10 mouse cellular contexts compared by ENCODE assay signal in the genomic region with DNA sequence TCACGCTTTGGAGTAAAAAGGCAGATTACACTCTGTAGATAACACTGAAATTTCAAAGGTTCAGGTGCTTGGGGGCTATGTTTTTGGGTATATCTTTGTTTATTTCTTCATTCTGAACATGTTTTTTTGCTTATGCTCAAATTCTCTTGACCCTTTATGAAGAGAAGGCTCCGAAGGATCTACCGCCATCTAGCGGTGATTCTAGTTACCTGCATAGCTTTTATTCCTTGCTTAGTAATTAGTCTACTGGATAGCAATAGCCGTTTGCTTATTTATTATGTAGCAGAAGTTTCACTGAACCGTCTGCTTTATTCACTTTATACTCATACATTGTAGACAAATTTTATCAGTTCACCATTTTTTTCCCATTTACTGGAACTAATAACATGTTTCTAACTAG.
DNase-seq lines count a peak whose midpoint lies in the region; ATAC-seq lines count a peak whose summit lies in the region.
"Had no signal": no experiment of that assay in that cellular context is flagged by ENCODE, and none has a peak within 500 bp of the region (broad histone marks: within the 10 kb centered on the region; RNA-seq: fewer than 3 reads in every experiment).

No protein-coding gene starts in this region.

- no peak overlapping the region for H3K27ac ChIP-seq in kidney, embryonic 15.5 days
- H3K27ac ChIP-seq in hindbrain, embryonic 10.5 days = no peak overlapping the region
- no peak overlapping the region for H3K27ac ChIP-seq in midbrain, embryonic 15.5 days
- H3K27ac ChIP-seq: embryonic facial prominence, embryonic 13.5 days had no signal

- H3K4me1 ChIP-seq in kidney, embryonic 15.5 days = no peaks in the 10 kb centered on the region
- H3K4me1 ChIP-seq in hindbrain, embryonic 10.5 days (replicated peaks) = no peaks in the 10 kb centered on the region
- no peaks in the 10 kb centered on the region for H3K4me1 ChIP-seq in midbrain, embryonic 15.5 days
- H3K4me1 ChIP-seq: embryonic facial prominence, embryonic 13.5 days; megakaryocyte, embryonic 14.5 days had no signal

- H3K4me2 ChIP-seq in kidney, embryonic 15.5 days = no peak overlapping the region
- no peak overlapping the region for H3K4me2 ChIP-seq in midbrain, embryonic 15.5 days
- H3K4me2 ChIP-seq: embryonic facial prominence, embryonic 13.5 days had no signal

- no peak overlapping the region for H3K9ac ChIP-seq in kidney, embryonic 15.5 days
- H3K9ac ChIP-seq in midbrain, embryonic 15.5 days = no peak overlapping the region
- H3K9ac ChIP-seq: embryonic facial prominence, embryonic 13.5 days had no signal

- no peak for ATAC-seq in kidney, embryonic 15.5 days (replicated peaks; ENCODE audit: low FRiP score)
- peak; percentile 91 for ATAC-seq in common myeloid progenitor, adult 5-6 weeks (replicated peaks; ENCODE audit: low read depth, poor library complexity, severe bottlenecking)
- peak; percentile 27; the same call in 1 of the 2 replicates for ATAC-seq in midbrain, embryonic 15.5 days (replicated peaks)

- no peaks in the 10 kb centered on the region for H3K9me3 ChIP-seq in kidney, embryonic 15.5 days (replicated peaks)
- no peaks in the 10 kb centered on the region for H3K9me3 ChIP-seq in hindbrain, embryonic 10.5 days
- no peaks in the 10 kb centered on the region for H3K9me3 ChIP-seq in midbrain, embryonic 15.5 days
- H3K9me3 ChIP-seq: embryonic facial prominence, embryonic 13.5 days; megakaryocyte, embryonic 14.5 days had no signal

- H3K27me3 ChIP-seq in kidney, embryonic 15.5 days = no peaks in the 10 kb centered on the region
- no peaks in the 10 kb centered on the region for H3K27me3 ChIP-seq in hindbrain, embryonic 10.5 days (ENCODE audit: insufficient read depth, poor library complexity, severe bottlenecking)
- no peaks in the 10 kb centered on the region for H3K27me3 ChIP-seq in midbrain, embryonic 15.5 days (replicated peaks)
- H3K27me3 ChIP-seq: embryonic facial prominence, embryonic 13.5 days; megakaryocyte, embryonic 14.5 days had no signal

- no peak overlapping the region for H3K4me3 ChIP-seq in kidney, embryonic 15.5 days (replicated peaks)
- no peak overlapping the region for H3K4me3 ChIP-seq in hindbrain, embryonic 10.5 days
- H3K4me3 ChIP-seq in midbrain, embryonic 15.5 days = no peak overlapping the region
- H3K4me3 ChIP-seq: embryonic facial prominence, embryonic 13.5 days; megakaryocyte, embryonic 14.5 days had no signal

- no peaks in the 10 kb centered on the region for H3K36me3 ChIP-seq in kidney, embryonic 15.5 days
- no peaks in the 10 kb centered on the region for H3K36me3 ChIP-seq in hindbrain, embryonic 10.5 days
- H3K36me3 ChIP-seq in midbrain, embryonic 15.5 days (replicated peaks) = no peaks in the 10 kb centered on the region
- H3K36me3 ChIP-seq: embryonic facial prominence, embryonic 13.5 days had no signal

- WGBS in kidney, embryonic 15.5 days = 22% methylated on average over 6 of the region's 6 CpGs
- WGBS in hindbrain, embryonic 10.5 days = 25% methylated on average over 6 of the region's 6 CpGs
- 18% methylated on average over 6 of the region's 6 CpGs for WGBS in midbrain, embryonic 15.5 days

- DNase-seq in kidney, adult 9 months = peak; percentile 63
- peak; percentile 70 for DNase-seq in MEL-GATA-1-ER (ENCODE audit: extremely low read depth, low read depth)
- peak; percentile 19 for DNase-seq in hindbrain, embryonic 10.5 days (ENCODE audit: low spot score)
- peak; percentile 25 to 54 for DNase-seq in left cerebral cortex, adult 18-20 months (ENCODE audit: low spot score in 2 of 2)
- DNase-seq in ovary, postnatal 10 days (ENCODE audit: low spot score) = no peak
